Mouse (Mus musculus) layer of hippocampus, postnatal 10 days (tissue): Measurements from ENCODE around the gene BC053393. TPM values are rescaled to one million over a fixed set of nuclear protein-coding genes. Genes with fewer than 3 reads are reported as not detected.
"Not testable (repeated sequence)": the region's sequence is repeated elsewhere in the genome, so short reads cannot be mapped to it uniquely, and the experiment has no call there.

ENCODE experiments used
- DNase-seq, 2 experiments: peaks; one replicate each; pipeline ENCODE4 v3.0.0; 2021; ENCODE audit warnings: low spot score in 2 of 2
- long read RNA-seq: library from polyadenylated mRNA; stranded (forward); transcript quantifications from one replicate; pipeline ENCODE4 v2.0.0, GENCODE M21; 2023
- total RNA-seq, 2 experiments: library from RNA; stranded (reverse); gene quantifications; 2 replicates each; pipeline ENCODE4 v1.2.3; 2021

Gene BC053393
- total RNA-seq: not detected
- long read RNA-seq: 0 reads

GRCm38 (mm10) chr11:46571327-46571726 is at the start of gene BC053393:
TSS of gene BC053393 (plus strand) at chr11:46571536.
- DNase-seq: no peak

GRCm38 (mm10) chr11:46522719-46523118 is 48.6 kb upstream of the BC053393 start:
- DNase-seq: no peak

- no peak for DNase-seq
Observed at GRCm38 (mm10) chr11:46523912-46524311, 47.4 kb upstream of the BC053393 start, which contains the start of gene Gm12169. TSS of gene Gm12169 (plus strand) at chr11:46524212.

GRCm38 (mm10) chr11:46530149-46530548 is 41.2 kb upstream of the BC053393 start:
- no peak for DNase-seq

GRCm38 (mm10) chr11:46536978-46537377 is 34.4 kb upstream of the BC053393 start:
- no peak for DNase-seq

GRCm38 (mm10) chr11:46543530-46543929 is 27.8 kb upstream of the BC053393 start:
- DNase-seq: no peak

GRCm38 (mm10) chr11:46549721-46550120 is 21.6 kb upstream of the BC053393 start:
- DNase-seq: no peak

- DNase-seq: no peak
Observed at GRCm38 (mm10) chr11:46552741-46553140, 18.6 kb upstream of the BC053393 start.

- no peak for DNase-seq
Observed at GRCm38 (mm10) chr11:46561096-46561495, 10.2 kb upstream of the BC053393 start.

GRCm38 (mm10) chr11:46564671-46565070 is 6.7 kb upstream of the BC053393 start:
- DNase-seq: no peak

GRCm38 (mm10) chr11:46565967-46566366 is 5.4 kb upstream of the BC053393 start:
- no peak for DNase-seq

GRCm38 (mm10) chr11:46569107-46569506 is 2.2 kb upstream of the BC053393 start:
- DNase-seq: no peak

GRCm38 (mm10) chr11:46578771-46579281 is 7.5 kb downstream of the BC053393 start:
- no peak for DNase-seq

GRCm38 (mm10) chr11:46580428-46580827 is 9.1 kb downstream of the BC053393 start:
- DNase-seq: no peak

GRCm38 (mm10) chr11:46582741-46583140 is 11.4 kb downstream of the BC053393 start:
- no peak for DNase-seq

- no peak for DNase-seq
Observed at GRCm38 (mm10) chr11:46592416-46592815, 21.1 kb downstream of the BC053393 start.

GRCm38 (mm10) chr11:46619929-46620328 is 48.6 kb downstream of the BC053393 start:
- DNase-seq: peak; percentile 10 to 13

- peak; percentile 9 to 23 for DNase-seq
Observed at GRCm38 (mm10) chr11:46620414-46621168, 49.3 kb downstream of the BC053393 start.

GRCm38 (mm10) chr11:46629211-46629795 is 58.0 kb downstream of the BC053393 start, which contains the start of gene Dppa1:
TSS of gene Dppa1 (minus strand) at chr11:46629261.
- DNase-seq: no peak

- DNase-seq: peak; percentile 60 to 69
Observed at GRCm38 (mm10) chr11:46631635-46632034, 60.3 kb downstream of the BC053393 start.

GRCm38 (mm10) chr11:46635516-46635915 is 64.2 kb downstream of the BC053393 start:
- DNase-seq: not testable (repeated sequence)

- DNase-seq: no peak
Observed at GRCm38 (mm10) chr11:46636568-46636967, 65.2 kb downstream of the BC053393 start.
